22 mouse cellular contexts compared by ENCODE assay signal in genomic region chr8:60947503-60947902, GRCm38 (mm10). TPM values are rescaled to one million over a fixed set of nuclear protein-coding genes. Genes with fewer than 3 reads are reported as not detected.
DNase-seq lines count a peak whose midpoint lies in the region; ATAC-seq lines count a peak whose summit lies in the region.
"Had no signal": no experiment of that assay in that cellular context is flagged by ENCODE, and none has a peak within 500 bp of the region (broad histone marks: within the 10 kb centered on the region; RNA-seq: fewer than 3 reads in every experiment).

No protein-coding gene starts in this region.

- no peak overlapping the region for H3K27ac ChIP-seq in kidney, embryonic 14.5 days (ENCODE audit: low read depth, low read length)
- H3K27ac ChIP-seq in liver, embryonic 16.5 days (ENCODE audit: low read length): no peak overlapping the region
- H3K27ac ChIP-seq in liver, embryonic 12.5 days: no peak overlapping the region
- no peak overlapping the region for H3K27ac ChIP-seq in hindbrain, embryonic 12.5 days
- H3K27ac ChIP-seq: embryonic facial prominence, embryonic 13.5 days; embryonic facial prominence, embryonic 15.5 days; forebrain, embryonic 10.5 days; forebrain, embryonic 12.5 days had no signal

- H3K36me3 ChIP-seq in kidney, embryonic 14.5 days (ENCODE audit: control insufficient read depth, insufficient read depth, low read length): no peaks in the 10 kb centered on the region
- H3K36me3 ChIP-seq in liver, embryonic 16.5 days (ENCODE audit: control insufficient read depth, insufficient read depth): no peaks in the 10 kb centered on the region; the same call in 1 of the 2 replicates
- H3K36me3 ChIP-seq in liver, embryonic 12.5 days: no peaks in the 10 kb centered on the region
- H3K36me3 ChIP-seq in hindbrain, embryonic 12.5 days: no peaks in the 10 kb centered on the region
- H3K36me3 ChIP-seq: embryonic facial prominence, embryonic 13.5 days; embryonic facial prominence, embryonic 15.5 days; forebrain, embryonic 10.5 days; forebrain, embryonic 12.5 days had no signal

- no peaks in the 10 kb centered on the region for H3K9me3 ChIP-seq in kidney, embryonic 14.5 days (ENCODE audit: control insufficient read depth, low read length)
- H3K9me3 ChIP-seq in liver, embryonic 16.5 days (replicated peaks; ENCODE audit: control insufficient read depth, low read length): no peaks in the 10 kb centered on the region
- H3K9me3 ChIP-seq in liver, embryonic 12.5 days (replicated peaks): no peaks in the 10 kb centered on the region
- no peaks in the 10 kb centered on the region for H3K9me3 ChIP-seq in hindbrain, embryonic 12.5 days (replicated peaks)
- H3K9me3 ChIP-seq: embryonic facial prominence, embryonic 13.5 days; embryonic facial prominence, embryonic 15.5 days; forebrain, embryonic 12.5 days had no signal

- H3K4me1 ChIP-seq in kidney, embryonic 14.5 days (ENCODE audit: control insufficient read depth, insufficient read depth, low read length): no peaks in the 10 kb centered on the region
- H3K4me1 ChIP-seq in liver, embryonic 16.5 days (ENCODE audit: control insufficient read depth, low read depth, low read length): peaks cover 23% of the 10 kb centered on the region
- H3K4me1 ChIP-seq in liver, embryonic 12.5 days: peaks cover 52% of the 10 kb centered on the region
- H3K4me1 ChIP-seq in hindbrain, embryonic 12.5 days: peaks cover 3% of the 10 kb centered on the region; the same call in 1 of the 2 replicates
- H3K4me1 ChIP-seq: embryonic facial prominence, embryonic 13.5 days had no signal

- H3K4me2 ChIP-seq in kidney, embryonic 14.5 days (replicated peaks; ENCODE audit: low read depth, low read length): no peak overlapping the region
- no peak overlapping the region for H3K4me2 ChIP-seq in liver, embryonic 16.5 days (ENCODE audit: low read depth, low read length)
- no peak overlapping the region for H3K4me2 ChIP-seq in liver, embryonic 12.5 days
- H3K4me2 ChIP-seq in hindbrain, embryonic 12.5 days (replicated peaks): no peak overlapping the region
- H3K4me2 ChIP-seq: embryonic facial prominence, embryonic 13.5 days; embryonic facial prominence, embryonic 15.5 days; forebrain, embryonic 12.5 days had no signal

- peak; percentile 48 for DNase-seq in kidney, adult 9 months
- peak; percentile 12 for DNase-seq in yolk sac, embryonic 10.5 days (ENCODE audit: low spot score)
- DNase-seq: adrenal gland, adult 2 months; adrenal gland, postnatal 10 days; adrenal gland, postnatal 25 days; cerebellum, adult 11 months; cerebellum, adult 18-20 months; cerebellum, adult 8-10 months; cerebellum, adult 9-11 months; cerebellum, postnatal 14 days; cerebellum, postnatal 36 days; embryo, embryonic 11 days had no signal

- no peak overlapping the region for H3K4me3 ChIP-seq in kidney, embryonic 14.5 days (ENCODE audit: low read length)
- no peak overlapping the region for H3K4me3 ChIP-seq in liver, embryonic 16.5 days (ENCODE audit: low read depth, low read length)
- H3K4me3 ChIP-seq in liver, embryonic 12.5 days: no peak overlapping the region
- no peak overlapping the region for H3K4me3 ChIP-seq in hindbrain, embryonic 12.5 days
- H3K4me3 ChIP-seq: embryonic facial prominence, embryonic 13.5 days; embryonic facial prominence, embryonic 15.5 days; erythroblast, embryonic 14.5 days; forebrain, embryonic 10.5 days; forebrain, embryonic 12.5 days had no signal

- ATAC-seq in kidney, embryonic 14.5 days (ENCODE audit: low FRiP score, low TSS enrichment): no peak
- ATAC-seq in liver, embryonic 16.5 days (ENCODE audit: low read depth): 0 out of 2 replicates have a peak, but pooled peaks have one; percentile 33
- no peak for ATAC-seq in liver, embryonic 12.5 days
- no peak for ATAC-seq in hindbrain, embryonic 12.5 days (ENCODE audit: low FRiP score)
- ATAC-seq: forebrain, embryonic 14.5 days had no signal

- no peaks in the 10 kb centered on the region for H3K27me3 ChIP-seq in kidney, embryonic 14.5 days (ENCODE audit: control insufficient read depth, insufficient read depth, low read length)
- no peaks in the 10 kb centered on the region for H3K27me3 ChIP-seq in liver, embryonic 16.5 days (ENCODE audit: control insufficient read depth, insufficient read depth, low read depth, low read length)
- H3K27me3 ChIP-seq in liver, embryonic 12.5 days (replicated peaks): no peaks in the 10 kb centered on the region
- no peaks in the 10 kb centered on the region for H3K27me3 ChIP-seq in hindbrain, embryonic 12.5 days
- H3K27me3 ChIP-seq: embryonic facial prominence, embryonic 13.5 days; embryonic facial prominence, embryonic 15.5 days; forebrain, embryonic 12.5 days had no signal

- no peak overlapping the region for H3K9ac ChIP-seq in kidney, embryonic 14.5 days (ENCODE audit: low read depth, low read length)
- H3K9ac ChIP-seq in liver, embryonic 16.5 days (ENCODE audit: low read depth, low read length): no peak overlapping the region
- no peak overlapping the region for H3K9ac ChIP-seq in liver, embryonic 12.5 days
- no peak overlapping the region for H3K9ac ChIP-seq in hindbrain, embryonic 12.5 days
- H3K9ac ChIP-seq: embryonic facial prominence, embryonic 13.5 days; embryonic facial prominence, embryonic 15.5 days; forebrain, embryonic 12.5 days had no signal

RNA-seq across cellular contexts. Expression of gene Clcn3, which starts 35.6 kb away (rescaled TPM):
- polyA plus RNA-seq in kidney, embryonic 14.5 days (2014; fragmentation: Nextera tagmentation; extraction: Ambion mirVana): 16.7 and 24.8 TPM in 2 replicates
- 39.4 and 41.2 TPM in 2 replicates for polyA plus RNA-seq in liver, embryonic 16.5 days (2015; fragmentation: Nextera tagmentation; extraction: Ambion mirVana)
- polyA plus RNA-seq in liver, embryonic 12.5 days (2016; fragmentation: Nextera tagmentation; extraction: Ambion mirVana): 43.8 and 44.9 TPM in 2 replicates
- 46.3 and 47.1 TPM in 2 replicates for polyA plus RNA-seq in hindbrain, embryonic 12.5 days (2016; fragmentation: Nextera tagmentation; extraction: Ambion mirVana)

RNA-seq across cellular contexts. Expression of gene Nek1, which starts 45.5 kb away (rescaled TPM):
- polyA plus RNA-seq in kidney, embryonic 14.5 days (2014; fragmentation: Nextera tagmentation; extraction: Ambion mirVana): 15.0 and 24.9 TPM in 2 replicates
- 7.1 and 7.9 TPM in 2 replicates for polyA plus RNA-seq in liver, embryonic 16.5 days (2015; fragmentation: Nextera tagmentation; extraction: Ambion mirVana)
- polyA plus RNA-seq in liver, embryonic 12.5 days (2016; fragmentation: Nextera tagmentation; extraction: Ambion mirVana): 10.1 and 10.6 TPM in 2 replicates
- 23.2 and 24.6 TPM in 2 replicates for polyA plus RNA-seq in hindbrain, embryonic 12.5 days (2016; fragmentation: Nextera tagmentation; extraction: Ambion mirVana)

RNA-seq across cellular contexts. Expression of gene Hpf1, which starts 57.3 kb away (rescaled TPM):
- 102 and 126 TPM in 2 replicates for polyA plus RNA-seq in kidney, embryonic 14.5 days (2014; fragmentation: Nextera tagmentation; extraction: Ambion mirVana)
- polyA plus RNA-seq in liver, embryonic 16.5 days (2015; fragmentation: Nextera tagmentation; extraction: Ambion mirVana): 56.7 and 66.6 TPM in 2 replicates
- polyA plus RNA-seq in liver, embryonic 12.5 days (2016; fragmentation: Nextera tagmentation; extraction: Ambion mirVana): 110 and 120 TPM in 2 replicates
- 116 and 119 TPM in 2 replicates for polyA plus RNA-seq in hindbrain, embryonic 12.5 days (2016; fragmentation: Nextera tagmentation; extraction: Ambion mirVana)
